Mouse (Mus musculus) layer of hippocampus, adult 9-11 months (tissue): ENCODE results near the gene Psen2.

ENCODE experiments used
- DNase-seq: peaks from one replicate; pipeline ENCODE4 v3.0.0; 2022

Gene Psen2

GRCm38 (mm10) chr1:180263364-180263997, at the start of gene Psen2:
TSS of gene Psen2 (minus strand) at chr1:180263438.
- DNase-seq: no peak

- DNase-seq: no peak
Observed at GRCm38 (mm10) chr1:180312792-180313311, 49.6 kb upstream of the Psen2 start.

GRCm38 (mm10) chr1:180312286-180312685, 49.0 kb upstream of the Psen2 start:
- DNase-seq: no peak

- no peak for DNase-seq
Observed at GRCm38 (mm10) chr1:180308897-180309296, 45.7 kb upstream of the Psen2 start.

GRCm38 (mm10) chr1:180307661-180308060, 44.4 kb upstream of the Psen2 start:
- DNase-seq: no peak

GRCm38 (mm10) chr1:180306889-180307288, 43.7 kb upstream of the Psen2 start:
- no peak for DNase-seq

- no peak for DNase-seq
Observed at GRCm38 (mm10) chr1:180303600-180303999, 40.4 kb upstream of the Psen2 start.

GRCm38 (mm10) chr1:180302253-180303120, 39.2 kb upstream of the Psen2 start:
- DNase-seq: peak; percentile 20

- DNase-seq: no peak
Observed at GRCm38 (mm10) chr1:180300997-180301396, 37.8 kb upstream of the Psen2 start.

- DNase-seq: no peak
Observed at GRCm38 (mm10) chr1:180300292-180300691, 37.1 kb upstream of the Psen2 start.

GRCm38 (mm10) chr1:180299697-180300096, 36.5 kb upstream of the Psen2 start:
- DNase-seq: no peak

- peak; percentile 18 for DNase-seq
Observed at GRCm38 (mm10) chr1:180296088-180296487, 32.9 kb upstream of the Psen2 start.

- no peak for DNase-seq
Observed at GRCm38 (mm10) chr1:180290358-180290757, 27.1 kb upstream of the Psen2 start.

GRCm38 (mm10) chr1:180289788-180290187, 26.6 kb upstream of the Psen2 start:
- no peak for DNase-seq

GRCm38 (mm10) chr1:180288872-180289468, 25.7 kb upstream of the Psen2 start:
- DNase-seq: no peak

GRCm38 (mm10) chr1:180288227-180288626, 25.0 kb upstream of the Psen2 start:
- DNase-seq: no peak

- DNase-seq: no peak
Observed at GRCm38 (mm10) chr1:180286081-180286831, 23.0 kb upstream of the Psen2 start.

- no peak for DNase-seq
Observed at GRCm38 (mm10) chr1:180283813-180284768, 20.9 kb upstream of the Psen2 start.

- no peak for DNase-seq
Observed at GRCm38 (mm10) chr1:180282581-180282980, 19.3 kb upstream of the Psen2 start.

GRCm38 (mm10) chr1:180279648-180280047, 16.4 kb upstream of the Psen2 start:
- no peak for DNase-seq

- no peak for DNase-seq
Observed at GRCm38 (mm10) chr1:180277563-180277962, 14.3 kb upstream of the Psen2 start.
